Comparison of ENCODE assay signal across 8 mouse cellular contexts in the genomic region with DNA sequence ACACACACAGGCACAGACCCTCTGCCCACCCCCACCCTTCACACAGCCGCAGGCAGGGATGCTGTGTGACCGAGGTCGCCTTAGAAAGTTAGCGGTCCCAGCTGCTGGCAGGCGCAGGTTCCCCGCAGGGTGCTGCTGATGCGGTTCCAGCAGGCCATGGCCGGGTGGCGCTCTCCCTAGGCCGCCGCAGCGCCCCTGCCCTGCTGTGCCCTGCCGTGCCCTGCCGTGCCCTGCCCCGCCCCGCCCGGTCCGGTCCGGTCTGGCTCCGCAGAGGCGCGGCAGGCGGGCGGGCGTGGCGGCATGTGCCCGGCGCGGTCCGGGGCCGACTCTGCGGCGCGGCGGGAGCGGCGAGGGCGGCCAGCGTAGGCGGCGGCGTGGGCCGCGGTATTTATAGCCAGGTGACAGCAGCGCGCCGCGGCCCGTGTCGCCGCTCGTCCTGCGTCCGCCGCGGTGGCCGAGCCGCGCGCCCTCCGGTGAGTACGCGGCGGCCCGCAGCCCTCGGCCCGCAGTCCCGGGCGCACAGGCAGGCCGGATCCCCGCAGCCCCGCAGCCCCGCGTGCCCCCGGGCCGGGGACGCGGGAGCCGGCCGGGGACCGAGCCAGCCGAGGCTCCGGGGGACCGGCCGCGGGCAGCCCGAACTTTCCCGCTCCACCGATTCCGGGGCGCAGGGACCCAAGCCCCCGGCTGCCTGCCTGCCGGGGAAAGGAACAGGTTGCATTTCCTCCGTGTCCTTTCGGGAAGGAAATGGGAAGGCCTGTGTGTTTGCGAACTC. TPM values are rescaled to one million over a fixed set of nuclear protein-coding genes. Genes with fewer than 3 reads are reported as not detected.
A peak's percentile ranks its signal among the peaks of the same experiment; 100 is the strongest.
DNase-seq lines count a peak whose midpoint lies in the region; ATAC-seq and TF ChIP-seq lines count a peak whose summit lies in the region.

A gene (plus strand): TSS at position 403 of the 772 bp plus-strand sequence.

- no peak within 1 kb of the TSS for H3K27ac ChIP-seq in thymus, adult 2 months (ENCODE audit: control insufficient read depth, insufficient read depth, low read length)
- H3K27ac ChIP-seq in kidney, adult 2 months (ENCODE audit: insufficient read depth, low read depth, low read length), result peak within 1 kb of the TSS; percentile 3; the same call in 1 of the 2 replicates

- DNase-seq in thymus, adult 2 months, result no peak
- no peak for DNase-seq in thymus, postnatal 0 days (ENCODE audit: low spot score)
- DNase-seq in embryo, embryonic 9.5 days (ENCODE audit: extremely low spot score), result peak; percentile 42
- DNase-seq in heart, adult 8-10 months (ENCODE audit: low spot score), result no peak
- peak; percentile 72 for DNase-seq in kidney, adult 2 months
- DNase-seq in lung, adult 18-20 months, result peak; percentile 40 to 49
- DNase-seq in ovary, postnatal 14 days (ENCODE audit: low spot score), result peak; percentile 16

- no peaks in the 10 kb centered on the region for H3K36me3 ChIP-seq in thymus, adult 2 months (ENCODE audit: control insufficient read depth, insufficient read depth, low read length)
- H3K36me3 ChIP-seq in kidney, adult 2 months (ENCODE audit: control insufficient read depth, insufficient read depth, low read length), result no peaks in the 10 kb centered on the region

- peaks cover 3% of the 10 kb centered on the region; the same call in 1 of the 2 replicates for H3K27me3 ChIP-seq in thymus, adult 2 months (ENCODE audit: control insufficient read depth, insufficient read depth, low read length)
- H3K27me3 ChIP-seq in kidney, adult 2 months (replicated peaks; ENCODE audit: control insufficient read depth, insufficient read depth, low read length), result no peaks in the 10 kb centered on the region

- no peak for TF ChIP-seq CTCF in thymus, adult 2 months (IDR thresholded peaks at IDR 0.05; ENCODE audit: borderline replicate concordance, control insufficient read depth, extremely low read depth, insufficient read depth, low read length, poor library complexity)
- TF ChIP-seq CTCF in kidney, adult 2 months (conservative IDR thresholded peaks at IDR 0.05; ENCODE audit: insufficient read depth, insufficient read length, low read depth, low read length), result no peak

- 1% methylated on average over 95 of the region's 96 CpGs for WGBS in thymus, adult 2 months
- 1% methylated on average over 93 of the region's 96 CpGs for WGBS in kidney, adult 2 months

- TF ChIP-seq POLR2A in thymus, adult 2 months (IDR thresholded peaks at IDR 0.05; ENCODE audit: control insufficient read depth, extremely low read depth, insufficient read depth, low read length, poor library complexity), result no peak
- TF ChIP-seq POLR2A in kidney, adult 2 months (IDR thresholded peaks at IDR 0.05; ENCODE audit: low read depth, low read length), result no peak

- ATAC-seq in erythroid progenitor cell, adult 5-6 weeks (replicated peaks; ENCODE audit: low FRiP score, poor library complexity, severe bottlenecking), result no peak; the same call in 1 of the 2 replicates

- H3K4me3 ChIP-seq in thymus, adult 2 months (ENCODE audit: control insufficient read depth, insufficient read depth, low read length), result peak within 1 kb of the TSS; percentile 11; the same call in 1 of the 2 replicates
- peak within 1 kb of the TSS; percentile 55 for H3K4me3 ChIP-seq in kidney, adult 2 months (ENCODE audit: insufficient read depth, low read depth, low read length)

- no peaks in the 10 kb centered on the region for H3K4me1 ChIP-seq in thymus, adult 2 months (replicated peaks; ENCODE audit: control insufficient read depth, insufficient read depth, low read length)
- no peaks in the 10 kb centered on the region for H3K4me1 ChIP-seq in kidney, adult 2 months (ENCODE audit: control insufficient read depth, insufficient read depth, low read length)

RNA-seq across cellular contexts. Expression of the gene that starts here (rescaled TPM):
- 0.20 and 0.42 TPM in 2 replicates for polyA plus RNA-seq in thymus, adult 2 months (2012; rRNA removed)
- 0.55 TPM in 2 replicates for polyA plus RNA-seq in thymus, postnatal 0 days (2015; fragmentation: Nextera tagmentation; extraction: Ambion mirVana)
- total RNA-seq in heart, adult 8-10 months (2022), result 10 to 100 TPM; 10.2 to 13.9 (median 12.8) TPM
- polyA plus RNA-seq in kidney, adult 2 months (2012; rRNA removed), result 3.3 and 4.6 TPM in 2 replicates
- total RNA-seq in erythroid progenitor cell, adult 5-6 weeks (2015; ENCODE audit: low replicate concordance), result not detected in 2 replicates
- not detected in 2 replicates for total RNA-seq in erythroid progenitor cell, adult 5-6 weeks (2017; ENCODE audit: low replicate concordance)

Comparison
In these comparisons a context has a peak if more than half of its experiments do, and no peak if none do; other contexts are left out.
1. RNA of the gene that starts here (total RNA-seq): 10.2 to 13.9 TPM in heart, adult 8-10 months; not detected in erythroid progenitor cell, adult 5-6 weeks; every median in the first group is over 10 times any median in the second.
2. DNase-seq: peak in embryo, embryonic 9.5 days (single experiment), kidney, adult 2 months (single experiment), lung, adult 18-20 months (2 of 2) and ovary, postnatal 14 days (single experiment); none in thymus, adult 2 months (single experiment), thymus, postnatal 0 days (single experiment) and heart, adult 8-10 months (single experiment).